Mouse (Mus musculus): ENCODE measurements at regions not wholly inside any gene's neighbourhood (a gene's known extent, or its start where the extent isn't known, plus 50 kb on each side); places are given as distances from the start of the nearest gene placed in this dataset.

DNA sequence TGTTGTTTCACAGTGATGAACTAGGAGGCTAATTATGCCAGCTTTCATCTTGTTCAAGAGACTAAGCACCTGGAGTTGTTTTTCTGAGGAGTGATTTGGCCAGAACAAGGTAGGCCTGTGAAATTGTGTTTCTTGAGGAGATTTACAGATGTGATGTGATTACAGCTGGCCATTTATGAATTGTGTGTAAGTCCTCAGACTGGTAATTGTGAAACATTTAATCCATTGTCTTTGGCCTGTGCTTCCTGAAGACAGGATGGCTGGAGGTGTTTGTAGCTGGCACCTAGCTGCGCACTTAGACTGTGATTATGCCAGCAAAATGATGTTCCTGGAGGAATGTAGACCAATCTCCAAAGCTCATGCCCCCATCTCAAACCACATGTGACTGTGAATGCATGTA lies 150.7 kb upstream of the Rasa1 start:
- 89% methylated on average over 1 of the region's 1 CpGs for WGBS
- H3K4me3 ChIP-seq (ENCODE audit: insufficient read depth, low read depth, low read length): no peak overlapping the region
- H3K27ac ChIP-seq (ENCODE audit: insufficient read depth, low read depth, low read length): no peak overlapping the region
- H3K4me1 ChIP-seq (ENCODE audit: control insufficient read depth, insufficient read depth, low read length): 0 out of 2 replicates have a peak, but pooled peaks cover 2% of the 10 kb centered on the region
- TF ChIP-seq POLR2A (IDR thresholded peaks at IDR 0.05; ENCODE audit: insufficient read depth, low read depth, low read length) (no peak), CTCF (IDR thresholded peaks at IDR 0.05; ENCODE audit: insufficient read depth, low read depth, low read length) (no peak)

GRCm38 (mm10) chr13:85437875-85438274 lies 148.9 kb upstream of the Rasa1 start:
- no peak overlapping the region; the same call in 1 of the 2 replicates for H3K27ac ChIP-seq (ENCODE audit: insufficient read depth, low read depth, low read length)
- 0 out of 2 replicates have a peak, but pooled peaks cover 2% of the 10 kb centered on the region for H3K4me1 ChIP-seq (ENCODE audit: control insufficient read depth, insufficient read depth, low read length)
- TF ChIP-seq POLR2A (IDR thresholded peaks at IDR 0.05; ENCODE audit: insufficient read depth, low read depth, low read length): no peak
- TF ChIP-seq CTCF (IDR thresholded peaks at IDR 0.05; ENCODE audit: insufficient read depth, low read depth, low read length): no peak
- no peak overlapping the region for H3K4me3 ChIP-seq (ENCODE audit: insufficient read depth, low read depth, low read length)

GRCm38 (mm10) chr13:85437009-85437408 lies 148.1 kb upstream of the Rasa1 start:
- TF ChIP-seq CTCF (IDR thresholded peaks at IDR 0.05; ENCODE audit: insufficient read depth, low read depth, low read length): no peak
- no peak for TF ChIP-seq POLR2A (IDR thresholded peaks at IDR 0.05; ENCODE audit: insufficient read depth, low read depth, low read length)
- Histone ChIP-seq H3K27ac (ENCODE audit: insufficient read depth, low read depth, low read length) (no peak overlapping the region), H3K4me1 (ENCODE audit: control insufficient read depth, insufficient read depth, low read length) (0 out of 2 replicates have a peak, but pooled peaks cover 2% of the 10 kb centered on the region), H3K4me3 (ENCODE audit: insufficient read depth, low read depth, low read length) (no peak overlapping the region)
- 70% methylated on average over 4 of the region's 4 CpGs for WGBS

DNA sequence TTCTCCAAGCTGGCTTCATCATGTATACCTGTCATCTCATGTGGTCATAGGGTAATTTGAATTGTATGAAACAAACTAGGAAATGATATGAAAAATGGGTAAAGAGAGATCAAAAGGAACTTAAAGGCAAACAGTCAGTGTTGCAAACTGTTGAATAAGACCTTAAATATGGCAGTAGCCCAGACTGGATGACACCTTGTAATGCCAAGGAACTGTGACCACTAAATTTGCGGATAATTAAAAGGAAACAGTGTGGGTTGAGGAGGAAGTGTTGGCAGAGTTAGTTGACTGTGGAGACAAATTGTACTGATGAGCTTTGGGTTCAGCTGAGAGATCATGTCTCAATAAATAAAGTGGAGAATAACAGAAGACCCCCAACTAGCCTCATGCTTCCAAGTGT lies 147.3 kb upstream of the Rasa1 start:
- 0 out of 2 replicates have a peak, but pooled peaks cover 2% of the 10 kb centered on the region for H3K4me1 ChIP-seq (ENCODE audit: control insufficient read depth, insufficient read depth, low read length)
- H3K27ac ChIP-seq (ENCODE audit: insufficient read depth, low read depth, low read length): no peak overlapping the region
- WGBS: 74% methylated on average over 1 of the region's 1 CpGs
- no peak overlapping the region for H3K4me3 ChIP-seq (ENCODE audit: insufficient read depth, low read depth, low read length)
- TF ChIP-seq CTCF (IDR thresholded peaks at IDR 0.05; ENCODE audit: insufficient read depth, low read depth, low read length) (no peak), POLR2A (IDR thresholded peaks at IDR 0.05; ENCODE audit: insufficient read depth, low read depth, low read length) (no peak)

- H3K27ac ChIP-seq (ENCODE audit: insufficient read depth, low read depth, low read length): no peak overlapping the region
- no peak overlapping the region for H3K4me3 ChIP-seq (ENCODE audit: insufficient read depth, low read depth, low read length)
- H3K4me1 ChIP-seq (ENCODE audit: control insufficient read depth, insufficient read depth, low read length): no peaks in the 10 kb centered on the region
- WGBS: 70% methylated on average over 2 of the region's 2 CpGs
- TF ChIP-seq CTCF (IDR thresholded peaks at IDR 0.05; ENCODE audit: insufficient read depth, low read depth, low read length): no peak
- TF ChIP-seq POLR2A (IDR thresholded peaks at IDR 0.05; ENCODE audit: insufficient read depth, low read depth, low read length): no peak
Observed at GRCm38 (mm10) chr13:85430821-85431220, 141.9 kb upstream of the Rasa1 start.

GRCm38 (mm10) chr13:85430040-85430439 lies 141.1 kb upstream of the Rasa1 start:
- Histone ChIP-seq H3K4me1 (ENCODE audit: control insufficient read depth, insufficient read depth, low read length) (no peaks in the 10 kb centered on the region), H3K4me3 (ENCODE audit: insufficient read depth, low read depth, low read length) (no peak overlapping the region), H3K27ac (ENCODE audit: insufficient read depth, low read depth, low read length) (no peak overlapping the region)
- TF ChIP-seq CTCF (IDR thresholded peaks at IDR 0.05; ENCODE audit: insufficient read depth, low read depth, low read length) (no peak), POLR2A (IDR thresholded peaks at IDR 0.05; ENCODE audit: insufficient read depth, low read depth, low read length) (no peak)
- WGBS: 40% methylated on average over 3 of the region's 3 CpGs

GRCm38 (mm10) chr13:85418671-85419070 lies 129.7 kb upstream of the Rasa1 start:
- Histone ChIP-seq H3K4me3 (ENCODE audit: insufficient read depth, low read depth, low read length) (no peak overlapping the region), H3K4me1 (ENCODE audit: control insufficient read depth, insufficient read depth, low read length) (no peaks in the 10 kb centered on the region), H3K27ac (ENCODE audit: insufficient read depth, low read depth, low read length) (no peak overlapping the region)
- 88% methylated on average over 1 of the region's 1 CpGs for WGBS
- TF ChIP-seq POLR2A (IDR thresholded peaks at IDR 0.05; ENCODE audit: insufficient read depth, low read depth, low read length) (no peak), CTCF (IDR thresholded peaks at IDR 0.05; ENCODE audit: insufficient read depth, low read depth, low read length) (no peak)

- WGBS: 79% methylated on average over 4 of the region's 4 CpGs
- Histone ChIP-seq H3K4me1 (ENCODE audit: control insufficient read depth, insufficient read depth, low read length) (no peaks in the 10 kb centered on the region), H3K27ac (ENCODE audit: insufficient read depth, low read depth, low read length) (no peak overlapping the region), H3K4me3 (ENCODE audit: insufficient read depth, low read depth, low read length) (no peak overlapping the region)
- TF ChIP-seq CTCF (IDR thresholded peaks at IDR 0.05; ENCODE audit: insufficient read depth, low read depth, low read length) (no peak), POLR2A (IDR thresholded peaks at IDR 0.05; ENCODE audit: insufficient read depth, low read depth, low read length) (no peak)
Observed at GRCm38 (mm10) chr13:85414951-85415350, 126.0 kb upstream of the Rasa1 start.

- TF ChIP-seq POLR2A (IDR thresholded peaks at IDR 0.05; ENCODE audit: insufficient read depth, low read depth, low read length): no peak
- no peak for TF ChIP-seq CTCF (IDR thresholded peaks at IDR 0.05; ENCODE audit: insufficient read depth, low read depth, low read length)
- 92% methylated on average over 3 of the region's 3 CpGs for WGBS
- H3K4me1 ChIP-seq (ENCODE audit: control insufficient read depth, insufficient read depth, low read length): no peaks in the 10 kb centered on the region
- H3K27ac ChIP-seq (ENCODE audit: insufficient read depth, low read depth, low read length): no peak overlapping the region
- H3K4me3 ChIP-seq (ENCODE audit: insufficient read depth, low read depth, low read length): no peak overlapping the region
Observed at GRCm38 (mm10) chr13:85411327-85411726, 122.4 kb upstream of the Rasa1 start.

GRCm38 (mm10) chr13:85398834-85399233 lies 109.9 kb upstream of the Rasa1 start:
- Histone ChIP-seq H3K4me1 (ENCODE audit: control insufficient read depth, insufficient read depth, low read length) (peaks cover 6% of the 10 kb centered on the region), H3K4me3 (ENCODE audit: insufficient read depth, low read depth, low read length) (no peak overlapping the region), H3K27ac (ENCODE audit: insufficient read depth, low read depth, low read length) (no peak overlapping the region)
- TF ChIP-seq POLR2A (IDR thresholded peaks at IDR 0.05; ENCODE audit: insufficient read depth, low read depth, low read length) (no peak), CTCF (IDR thresholded peaks at IDR 0.05; ENCODE audit: insufficient read depth, low read depth, low read length) (no peak)
- 71% methylated on average over 5 of the region's 5 CpGs for WGBS

Measured in olfactory bulb, adult 2 months (tissue).